Mouse (Mus musculus) lung, postnatal 14 days (tissue): ENCODE results near the gene Gm10974.
A peak's percentile ranks its signal among the peaks of the same experiment; 100 is the strongest.

ENCODE experiments used
- DNase-seq: peaks from one replicate; pipeline ENCODE4 v3.0.0; 2021

The Gm10974 gene

GRCm38 (mm10) chr7:66406971-66407370, 41.3 kb downstream of the Gm10974 start:
- no peak for DNase-seq

GRCm38 (mm10) chr7:66409433-66409832, 43.7 kb downstream of the Gm10974 start:
- DNase-seq: peak; percentile 46

GRCm38 (mm10) chr7:66413093-66413492, 47.4 kb downstream of the Gm10974 start:
- no peak for DNase-seq

GRCm38 (mm10) chr7:66416829-66417228, 51.1 kb downstream of the Gm10974 start:
- DNase-seq: no peak

GRCm38 (mm10) chr7:66418981-66419380, 53.3 kb downstream of the Gm10974 start:
- DNase-seq: no peak

- no peak for DNase-seq
Observed at GRCm38 (mm10) chr7:66421903-66422302, 56.2 kb downstream of the Gm10974 start.

DNA sequence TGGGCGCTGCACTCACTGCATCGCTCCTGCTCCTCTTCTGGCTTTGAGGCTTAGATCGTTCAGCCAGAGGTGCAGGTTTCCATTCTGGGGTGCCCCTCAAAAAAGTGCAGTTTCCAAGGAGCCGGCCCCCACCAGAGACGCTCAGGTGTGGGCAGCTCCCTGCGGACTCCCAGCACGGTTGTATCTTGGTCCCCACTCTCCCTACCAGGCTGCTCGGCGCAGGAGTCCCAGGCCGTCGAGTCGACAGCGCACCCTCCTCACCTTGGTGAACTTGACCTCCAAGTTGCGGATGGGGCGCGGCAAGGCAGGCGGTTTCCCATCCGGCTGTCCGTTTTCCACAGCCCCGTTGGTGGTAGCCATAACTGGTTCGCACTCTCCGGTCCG, 61.3 kb downstream of the Gm10974 start:
- DNase-seq: no peak

- peak; percentile 37 for DNase-seq
Observed at GRCm38 (mm10) chr7:66427437-66428161, 61.9 kb downstream of the Gm10974 start, which contains the start of gene Aldh1a3. Gene Aldh1a3 (minus strand): TSS chr7:66427517.

GRCm38 (mm10) chr7:66434453-66434935, 68.8 kb downstream of the Gm10974 start:
- peak; percentile 77 for DNase-seq
